Mouse (Mus musculus) cerebellum, adult (tissue): ENCODE data around the gene Asic2.

Experiments used
- ATAC-seq: cut with Nextera tagmentation; 2 replicates; pipeline ENCODE4 v1.9.2; 2017; ENCODE audit warnings: mild to moderate bottlenecking, moderate library complexity, mixed read lengths; ENCODE audit not compliant: insufficient number of reproducible peaks, low FRiP score, low TSS enrichment

The Asic2 gene

GRCm38 (mm10) chr11:81634360-81635350, 333.6 kb downstream of the Asic2 start:
- ATAC-seq, result peak; percentile 40; the same call in 1 of the 2 replicates

GRCm38 (mm10) chr11:81625199-81625598, 343.1 kb downstream of the Asic2 start:
- no peak for ATAC-seq

- ATAC-seq, result no peak
Measured at GRCm38 (mm10) chr11:81620516-81620915, 347.7 kb downstream of the Asic2 start.

DNA sequence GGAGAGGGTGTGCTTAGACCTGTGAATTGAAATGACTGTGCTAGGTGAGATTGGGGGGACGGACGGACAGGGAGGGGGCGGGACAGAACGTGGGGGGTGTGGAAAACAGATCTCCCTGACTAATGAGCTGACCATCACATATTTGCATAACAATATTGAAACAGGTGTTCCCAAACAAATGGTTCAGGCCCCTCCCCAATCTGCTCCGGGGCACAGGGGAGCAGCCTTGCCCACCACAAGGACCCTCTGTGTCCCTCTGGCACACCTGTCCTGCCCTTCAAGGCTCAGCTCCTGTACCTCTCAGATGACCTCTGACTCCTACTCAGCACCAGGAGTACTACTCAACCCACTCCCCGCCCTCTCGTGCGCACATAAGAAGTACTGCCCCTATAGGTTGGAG, 351.8 kb downstream of the Asic2 start:
- ATAC-seq, result no peak

DNA sequence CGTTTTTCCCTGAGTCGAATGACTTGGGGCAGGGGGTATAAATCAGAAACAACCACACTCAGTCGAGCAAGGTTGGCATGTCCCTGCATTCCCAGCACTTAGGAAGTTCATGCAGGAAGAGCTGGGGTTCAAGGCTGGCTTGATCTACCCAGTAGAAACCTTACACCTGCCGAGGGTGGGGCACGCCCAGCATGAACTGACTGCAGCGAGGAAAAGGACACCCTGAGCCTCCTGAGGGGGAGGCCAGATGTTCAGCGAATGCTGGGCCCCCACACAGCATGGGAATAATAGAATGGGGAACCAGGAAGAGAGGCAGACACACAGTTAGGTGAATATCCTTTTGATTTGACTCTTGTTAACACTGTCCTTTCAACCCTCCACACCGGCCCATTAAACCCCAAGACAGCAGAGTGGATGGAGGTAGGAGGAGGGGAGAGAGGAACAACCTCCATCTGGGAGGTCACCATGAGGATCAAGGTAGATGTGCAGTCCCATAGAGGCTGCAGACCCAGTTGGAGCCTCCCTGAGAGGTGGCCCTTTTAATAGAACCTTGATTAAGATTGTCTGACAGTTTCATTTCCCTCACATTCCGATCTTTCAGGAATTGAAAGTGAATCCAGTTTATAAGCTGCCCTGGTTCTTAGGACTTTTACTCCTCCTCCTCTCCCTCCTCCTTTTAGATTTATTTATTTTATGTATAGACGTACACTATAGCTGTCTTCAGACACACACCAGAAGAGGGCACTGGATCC, 354.2 kb downstream of the Asic2 start:
- ATAC-seq, result no peak

DNA sequence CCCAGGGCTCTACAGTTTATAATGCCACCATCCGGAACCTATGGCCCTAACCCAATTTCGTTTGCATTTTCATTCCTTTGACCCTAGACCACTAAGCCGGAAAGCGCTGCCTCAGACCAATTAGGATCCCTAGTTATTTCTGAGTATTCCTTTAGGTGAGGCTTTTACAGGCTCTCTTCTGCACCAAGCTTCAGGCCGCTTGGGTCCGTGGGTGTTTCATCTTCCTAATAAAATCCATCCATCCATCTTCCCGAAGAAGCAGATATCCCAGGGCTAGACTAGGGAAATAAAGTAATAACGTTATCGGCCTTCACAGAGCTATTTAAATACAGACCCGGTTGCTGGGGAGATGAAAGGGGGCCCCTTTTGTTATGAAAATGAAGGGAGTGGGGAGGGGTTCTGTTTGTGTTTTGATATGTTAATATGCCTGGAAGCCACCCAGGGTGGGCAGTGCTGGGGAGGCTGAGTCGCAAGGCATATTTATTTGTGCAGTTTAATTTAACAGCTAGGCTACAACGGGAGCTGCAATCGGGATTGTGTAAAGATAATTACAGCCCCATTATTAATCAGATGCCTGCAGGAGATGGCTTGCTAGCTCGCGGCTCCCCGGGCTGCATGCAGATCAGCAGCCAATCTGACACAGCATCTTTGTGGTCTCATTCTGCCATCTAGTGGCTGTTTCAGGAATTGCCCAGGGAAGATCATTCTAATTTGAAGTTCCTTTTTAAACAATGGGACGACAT, 355.3 kb downstream of the Asic2 start:
- peak; percentile 75 for ATAC-seq

DNA sequence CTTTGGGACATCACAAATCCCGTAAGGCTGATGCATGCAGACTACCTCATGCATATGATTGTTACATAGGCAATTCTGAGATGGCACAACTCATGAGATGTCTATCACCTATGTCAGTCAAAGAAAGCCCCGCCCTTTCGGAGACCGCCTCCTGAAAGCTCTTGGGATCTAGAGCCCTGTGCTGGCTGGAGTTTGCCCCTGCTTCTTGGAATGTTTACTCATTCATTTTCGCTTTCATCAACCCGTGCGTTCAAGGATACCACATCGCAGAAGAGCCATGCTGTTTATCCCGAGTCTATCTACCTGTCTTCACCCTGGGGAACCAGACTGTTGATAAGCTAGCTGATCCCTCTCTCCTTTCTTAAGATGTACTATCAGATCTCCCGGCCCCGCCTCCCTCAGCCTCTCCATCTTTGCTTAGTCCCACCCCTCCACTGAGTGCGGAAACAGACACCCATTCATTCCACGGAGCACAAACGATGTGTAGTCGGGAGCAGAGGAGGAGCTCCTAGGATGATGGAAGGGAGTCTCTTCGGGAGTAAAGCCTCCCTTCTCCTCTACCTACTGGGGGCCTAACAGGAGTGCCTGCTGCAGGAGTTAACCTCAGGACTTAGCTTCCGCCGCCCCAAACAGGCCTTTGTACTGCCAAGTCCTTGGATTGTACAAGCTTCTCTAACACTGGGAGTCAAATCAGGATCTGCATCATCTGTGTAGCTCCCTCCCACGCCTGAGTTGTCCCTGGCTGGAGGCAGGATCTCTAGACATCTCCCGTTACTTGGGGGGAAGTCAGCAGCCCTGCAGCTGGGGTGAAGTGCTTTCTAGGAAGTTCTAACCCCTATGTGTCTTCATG, 356.1 kb downstream of the Asic2 start:
- ATAC-seq, result peak; percentile 62

DNA sequence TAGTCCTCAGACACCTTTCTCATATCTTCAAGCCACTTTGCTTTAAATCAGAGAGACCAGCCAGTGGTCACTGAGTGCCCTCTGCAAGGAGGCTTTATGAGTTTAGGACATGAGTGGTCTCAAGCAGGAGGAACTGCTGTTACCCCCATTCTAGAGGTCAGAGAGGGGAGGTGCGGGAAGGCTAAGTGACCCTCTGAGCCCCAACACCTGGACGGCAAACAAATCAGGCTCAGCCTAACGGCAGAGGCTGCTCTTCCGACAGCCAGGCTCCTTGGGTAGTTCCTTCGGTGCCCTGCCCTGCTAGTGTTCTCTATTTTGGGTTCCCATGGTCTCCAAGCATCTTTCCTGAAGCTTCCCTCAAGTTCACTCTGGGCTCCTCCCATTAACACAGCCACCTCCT, 357.8 kb downstream of the Asic2 start:
- no peak for ATAC-seq

GRCm38 (mm10) chr11:81602971-81603370, 365.3 kb downstream of the Asic2 start:
- ATAC-seq, result no peak

GRCm38 (mm10) chr11:81601736-81602135, 366.5 kb downstream of the Asic2 start:
- ATAC-seq, result no peak

GRCm38 (mm10) chr11:81597601-81598000, 370.7 kb downstream of the Asic2 start:
- ATAC-seq, result no peak

- no peak for ATAC-seq
Measured at GRCm38 (mm10) chr11:81595235-81595634, 373.0 kb downstream of the Asic2 start.

DNA sequence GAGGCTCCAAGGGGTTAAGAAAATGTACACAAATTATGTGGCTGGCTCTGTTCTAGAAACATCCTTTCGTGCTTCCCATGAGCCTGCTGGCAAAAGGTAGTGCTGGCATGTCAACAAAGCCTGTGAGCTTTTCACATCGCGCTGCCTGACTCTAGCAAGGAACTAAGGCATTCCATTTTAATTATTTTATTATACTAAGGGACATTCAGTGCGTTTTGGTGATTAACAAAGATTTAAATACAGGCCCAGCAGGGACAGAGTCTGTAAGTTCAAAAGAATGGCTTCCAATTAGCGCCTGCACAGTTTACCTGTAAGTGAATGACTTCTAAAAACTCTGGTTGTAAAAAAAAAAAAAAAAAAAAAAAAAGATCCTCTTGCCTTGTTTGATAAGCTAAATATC, 375.5 kb downstream of the Asic2 start:
- no peak for ATAC-seq

- no peak for ATAC-seq
Measured at GRCm38 (mm10) chr11:81590911-81591310, 377.3 kb downstream of the Asic2 start.

- peak; percentile 68; the same call in 1 of the 2 replicates for ATAC-seq
Measured at GRCm38 (mm10) chr11:81588630-81589029, 379.6 kb downstream of the Asic2 start.

DNA sequence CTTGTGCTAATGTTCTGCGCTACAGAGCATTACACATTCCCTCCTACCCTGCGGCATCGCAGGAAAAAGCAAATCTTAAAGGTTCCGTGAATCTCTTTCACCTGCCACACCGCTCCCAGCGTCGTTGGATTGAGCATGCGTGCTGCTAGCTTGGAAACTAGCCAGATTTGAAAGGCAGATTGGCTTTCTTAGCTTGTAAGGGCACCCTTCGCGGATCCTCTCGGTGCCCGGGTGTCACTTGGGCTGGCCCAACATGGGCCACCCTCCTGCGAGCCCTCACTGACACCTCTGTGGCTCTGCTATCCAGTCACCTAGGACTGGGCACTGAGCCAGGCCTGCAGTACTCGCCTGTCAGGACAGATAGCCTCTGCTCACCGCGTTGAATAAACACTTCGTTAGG, 380.3 kb downstream of the Asic2 start:
- peak; percentile 77 for ATAC-seq

GRCm38 (mm10) chr11:81587114-81587513, 381.1 kb downstream of the Asic2 start:
- no peak for ATAC-seq

GRCm38 (mm10) chr11:81584506-81584905, 383.8 kb downstream of the Asic2 start:
- ATAC-seq, result no peak

GRCm38 (mm10) chr11:81583195-81583594, 385.1 kb downstream of the Asic2 start:
- no peak for ATAC-seq

- ATAC-seq, result no peak
Measured at GRCm38 (mm10) chr11:81582161-81582560, 386.1 kb downstream of the Asic2 start.
